Mouse (Mus musculus): ENCODE measurements around the gene Ccdc65. TPM values are rescaled to one million over a fixed set of nuclear protein-coding genes. Genes with fewer than 3 reads are reported as not detected.

Gene Ccdc65
- polyA plus RNA-seq, 1 experiment from 2014 or later: 1.7 TPM

DNA sequence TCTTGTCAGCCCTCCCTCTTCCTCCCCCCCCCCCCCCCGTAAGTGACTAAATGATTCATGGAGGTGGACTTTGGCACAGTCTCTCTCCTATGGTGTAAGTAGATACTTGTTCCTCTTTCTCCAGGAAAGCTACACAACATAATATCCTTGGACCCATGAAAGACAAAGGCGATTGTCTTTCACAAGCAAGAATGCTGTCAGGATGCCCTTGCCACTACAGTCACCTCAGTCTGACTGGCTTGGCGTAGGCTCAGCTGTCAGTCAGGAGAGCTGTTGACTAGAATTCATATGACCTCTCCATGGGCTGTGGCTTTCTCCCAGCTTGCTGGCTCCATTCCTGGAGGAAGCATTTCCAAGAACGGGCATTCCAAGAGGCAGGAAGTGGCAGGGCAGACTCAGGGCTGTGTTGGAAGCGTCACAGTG, 6.2 kb downstream of the Ccdc65 start:
- Histone ChIP-seq H3K4me3 (replicated peaks; ENCODE audit: low read length) (no peak overlapping the region), H3K36me3 (ENCODE audit: control insufficient read depth, insufficient read depth, low read length) (no peaks in the 10 kb centered on the region), H3K4me2 (ENCODE audit: low read depth, low read length) (no peak overlapping the region), H3K9me3 (replicated peaks; ENCODE audit: control insufficient read depth, low read length) (no peaks in the 10 kb centered on the region), H3K27ac (ENCODE audit: low read length) (no peak overlapping the region), H3K4me1 (ENCODE audit: control insufficient read depth, insufficient read depth, low read length) (no peaks in the 10 kb centered on the region), H3K9ac (ENCODE audit: low read length) (no peak overlapping the region), H3K27me3 (ENCODE audit: control insufficient read depth, insufficient read depth, low read length) (no peaks in the 10 kb centered on the region; the same call in 1 of the 2 replicates)
- ATAC-seq (ENCODE audit: insufficient read depth, low FRiP score): no peak
- 64% methylated on average over 5 of the region's 5 CpGs for WGBS

DNA sequence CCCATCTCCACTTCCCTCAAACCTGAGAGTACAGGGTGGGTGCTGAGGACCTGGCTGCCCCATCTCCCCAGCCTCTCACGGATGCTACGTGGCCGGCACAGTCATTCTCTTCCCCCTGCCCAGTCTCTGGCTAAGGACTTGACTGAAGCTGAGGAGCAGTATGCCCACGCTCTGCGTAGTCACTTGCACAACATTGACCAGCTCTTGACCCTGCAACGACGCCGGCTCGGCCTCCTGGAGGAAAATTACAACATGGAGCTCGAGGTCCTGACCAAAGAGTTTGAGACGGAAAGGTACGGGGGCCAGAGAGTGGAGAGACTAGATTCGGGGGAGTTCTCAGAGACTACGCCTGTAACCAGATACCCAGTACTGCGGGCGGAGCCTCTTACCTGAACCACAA, 9.3 kb downstream of the Ccdc65 start:
- ATAC-seq (ENCODE audit: insufficient read depth, low FRiP score): no peak
- H3K9me3 ChIP-seq (replicated peaks; ENCODE audit: control insufficient read depth, low read length): no peaks in the 10 kb centered on the region
- no peaks in the 10 kb centered on the region; the same call in 1 of the 2 replicates for H3K27me3 ChIP-seq (ENCODE audit: control insufficient read depth, insufficient read depth, low read length)
- H3K4me2 ChIP-seq (ENCODE audit: low read depth, low read length): no peak overlapping the region
- WGBS: 64% methylated on average over 16 of the region's 16 CpGs
- no peak overlapping the region for H3K9ac ChIP-seq (ENCODE audit: low read length)
- H3K27ac ChIP-seq (ENCODE audit: low read length): no peak overlapping the region
- H3K36me3 ChIP-seq (ENCODE audit: control insufficient read depth, insufficient read depth, low read length): no peaks in the 10 kb centered on the region
- H3K4me1 ChIP-seq (ENCODE audit: control insufficient read depth, insufficient read depth, low read length): no peaks in the 10 kb centered on the region
- no peak overlapping the region for H3K4me3 ChIP-seq (replicated peaks; ENCODE audit: low read length)

DNA sequence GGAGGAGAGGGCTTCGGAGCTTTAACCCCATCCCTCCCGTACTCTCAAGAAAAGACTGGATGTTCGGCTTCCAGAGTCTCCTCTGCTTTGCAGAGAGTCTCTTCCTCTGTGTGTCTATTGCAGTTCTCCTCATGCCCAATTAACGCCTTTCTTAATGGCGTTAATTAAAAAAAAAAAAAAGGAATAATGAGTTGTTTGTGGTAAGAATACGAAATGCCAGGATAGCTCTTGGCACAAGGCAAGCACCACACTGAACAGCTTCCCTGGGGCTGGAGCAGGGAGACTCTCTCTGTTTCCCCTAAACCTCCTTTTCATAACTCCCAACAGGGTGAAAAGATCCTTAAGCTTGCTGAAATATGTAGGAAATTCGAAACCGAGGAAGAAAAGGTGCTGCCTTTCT, 14.2 kb downstream of the Ccdc65 start:
- H3K9me3 ChIP-seq (replicated peaks; ENCODE audit: control insufficient read depth, low read length): no peaks in the 10 kb centered on the region
- WGBS: 73% methylated on average over 8 of the region's 8 CpGs
- no peak overlapping the region for H3K9ac ChIP-seq (ENCODE audit: low read length)
- no peaks in the 10 kb centered on the region; the same call in 1 of the 2 replicates for H3K27me3 ChIP-seq (ENCODE audit: control insufficient read depth, insufficient read depth, low read length)
- no peak overlapping the region for H3K4me3 ChIP-seq (replicated peaks; ENCODE audit: low read length)
- no peak for ATAC-seq (ENCODE audit: insufficient read depth, low FRiP score)
- no peaks in the 10 kb centered on the region for H3K36me3 ChIP-seq (ENCODE audit: control insufficient read depth, insufficient read depth, low read length)
- H3K4me1 ChIP-seq (ENCODE audit: control insufficient read depth, insufficient read depth, low read length): peaks cover 14% of the 10 kb centered on the region; the same call in 1 of the 2 replicates
- no peak overlapping the region for H3K4me2 ChIP-seq (ENCODE audit: low read depth, low read length)
- H3K27ac ChIP-seq (ENCODE audit: low read length): no peak overlapping the region

DNA sequence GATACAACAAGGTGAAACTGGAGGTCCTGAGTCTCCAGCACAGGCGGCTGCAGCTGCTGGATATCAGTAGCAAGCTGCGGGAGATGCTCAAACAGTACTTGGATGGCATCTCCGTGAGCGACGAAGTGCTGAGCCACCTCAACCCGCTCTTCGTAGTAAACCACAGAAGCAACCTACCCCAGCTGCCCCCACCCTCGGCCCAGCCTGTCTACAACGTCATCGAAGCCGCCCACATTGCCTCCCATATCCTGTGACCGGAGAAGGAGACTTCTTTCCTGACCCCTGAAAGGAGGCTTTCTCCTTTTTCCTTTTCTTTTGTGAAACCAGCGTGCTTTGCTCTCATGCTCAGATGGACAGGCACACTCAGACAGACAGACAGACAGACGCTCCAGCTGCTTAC, 14.8 kb downstream of the Ccdc65 start:
- Histone ChIP-seq H3K27me3 (ENCODE audit: control insufficient read depth, insufficient read depth, low read length) (no peaks in the 10 kb centered on the region; the same call in 1 of the 2 replicates), H3K36me3 (ENCODE audit: control insufficient read depth, insufficient read depth, low read length) (no peaks in the 10 kb centered on the region), H3K4me1 (ENCODE audit: control insufficient read depth, insufficient read depth, low read length) (peaks cover 17% of the 10 kb centered on the region; the same call in 1 of the 2 replicates), H3K4me2 (ENCODE audit: low read depth, low read length) (no peak overlapping the region), H3K9me3 (replicated peaks; ENCODE audit: control insufficient read depth, low read length) (no peaks in the 10 kb centered on the region), H3K9ac (ENCODE audit: low read length) (no peak overlapping the region), H3K4me3 (replicated peaks; ENCODE audit: low read length) (no peak overlapping the region), H3K27ac (ENCODE audit: low read length) (no peak overlapping the region)
- ATAC-seq (ENCODE audit: insufficient read depth, low FRiP score): no peak
- WGBS: 52% methylated on average over 14 of the region's 14 CpGs

DNA sequence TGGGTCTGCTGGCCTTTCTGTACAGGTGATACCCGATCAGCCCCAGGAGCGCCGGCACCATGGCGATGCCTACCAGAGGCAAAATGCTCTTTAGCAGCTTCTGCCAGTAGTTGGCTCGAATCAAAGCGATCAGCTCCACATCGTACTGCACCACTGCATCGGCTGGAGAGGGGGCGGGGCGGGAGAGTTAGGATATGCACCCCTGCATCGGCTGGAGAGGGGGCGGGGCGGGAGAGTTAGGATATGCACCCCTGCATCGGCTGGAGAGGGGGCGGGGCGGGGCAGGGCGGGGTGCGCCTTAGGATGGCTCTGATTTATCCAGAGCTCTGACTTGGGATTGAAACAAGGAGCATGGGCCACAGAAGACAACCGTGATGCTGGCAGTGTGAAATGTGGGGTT, 16.4 kb downstream of the Ccdc65 start:
- Histone ChIP-seq H3K9ac (ENCODE audit: low read length) (no peak overlapping the region), H3K9me3 (replicated peaks; ENCODE audit: control insufficient read depth, low read length) (no peaks in the 10 kb centered on the region), H3K4me3 (replicated peaks; ENCODE audit: low read length) (no peak overlapping the region), H3K36me3 (ENCODE audit: control insufficient read depth, insufficient read depth, low read length) (no peaks in the 10 kb centered on the region), H3K27ac (ENCODE audit: low read length) (no peak overlapping the region), H3K27me3 (ENCODE audit: control insufficient read depth, insufficient read depth, low read length) (no peaks in the 10 kb centered on the region), H3K4me2 (ENCODE audit: low read depth, low read length) (peak overlapping the region; percentile 33), H3K4me1 (ENCODE audit: control insufficient read depth, insufficient read depth, low read length) (peaks cover 20% of the 10 kb centered on the region; the same call in 1 of the 2 replicates)
- 32% methylated on average over 19 of the region's 19 CpGs for WGBS
- ATAC-seq (ENCODE audit: insufficient read depth, low FRiP score): no peak

DNA sequence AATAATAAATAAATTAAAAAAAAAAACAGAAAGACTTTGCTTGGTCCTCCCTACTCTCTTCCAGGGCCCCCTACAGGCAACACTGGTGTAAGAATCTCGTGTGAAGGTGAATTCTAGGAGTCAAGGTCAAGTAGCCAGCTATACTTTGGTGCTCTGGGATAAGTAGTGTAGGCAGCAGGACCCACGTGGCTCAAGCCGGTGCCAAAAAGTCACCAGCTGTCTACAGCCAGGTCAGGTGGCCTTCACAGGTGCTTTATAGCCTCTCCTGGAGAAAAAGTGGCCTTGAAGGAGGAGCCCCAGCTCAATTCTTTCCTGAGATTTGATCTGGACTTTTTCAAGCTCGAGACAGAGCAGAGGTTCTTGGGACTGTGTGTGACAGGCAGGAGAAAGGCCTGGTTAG, 18.1 kb downstream of the Ccdc65 start:
- no peaks in the 10 kb centered on the region for H3K27me3 ChIP-seq (ENCODE audit: control insufficient read depth, insufficient read depth, low read length)
- H3K4me2 ChIP-seq (ENCODE audit: low read depth, low read length): 0 out of 2 replicates have a peak overlapping the region, but pooled peaks have one; percentile 99
- H3K4me3 ChIP-seq (replicated peaks; ENCODE audit: low read length): no peak overlapping the region
- no peak for ATAC-seq (ENCODE audit: insufficient read depth, low FRiP score)
- H3K9ac ChIP-seq (ENCODE audit: low read length): 0 out of 2 replicates have a peak overlapping the region, but pooled peaks have one; percentile 31
- H3K4me1 ChIP-seq (ENCODE audit: control insufficient read depth, insufficient read depth, low read length): peaks cover 20% of the 10 kb centered on the region
- 76% methylated on average over 4 of the region's 4 CpGs for WGBS
- no peaks in the 10 kb centered on the region for H3K36me3 ChIP-seq (ENCODE audit: control insufficient read depth, insufficient read depth, low read length)
- no peak overlapping the region for H3K27ac ChIP-seq (ENCODE audit: low read length)
- H3K9me3 ChIP-seq (replicated peaks; ENCODE audit: control insufficient read depth, low read length): no peaks in the 10 kb centered on the region

DNA sequence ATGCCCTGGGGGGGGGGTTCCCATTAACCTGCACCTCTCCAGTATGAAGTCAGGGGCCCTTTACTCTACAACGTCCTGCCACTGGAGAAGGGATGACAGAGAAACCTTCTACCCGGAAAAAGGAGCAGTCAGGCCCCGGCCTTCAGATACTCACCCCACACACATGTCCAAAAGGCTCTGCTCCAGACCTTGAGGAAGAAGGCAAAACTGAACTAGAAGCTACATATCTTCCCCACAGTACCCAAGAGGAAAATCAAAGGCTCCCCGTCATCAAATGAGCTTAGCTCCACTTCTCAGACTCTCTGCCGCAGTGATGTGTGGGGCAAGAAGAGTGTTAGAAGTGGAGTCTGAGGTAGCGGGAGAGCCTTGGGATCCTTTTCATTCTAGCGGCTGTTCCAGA, 18.7 kb downstream of the Ccdc65 start:
- Histone ChIP-seq H3K27ac (ENCODE audit: low read length) (no peak overlapping the region), H3K9ac (ENCODE audit: low read length) (peak overlapping the region; percentile 77), H3K27me3 (ENCODE audit: control insufficient read depth, insufficient read depth, low read length) (no peaks in the 10 kb centered on the region), H3K4me1 (ENCODE audit: control insufficient read depth, insufficient read depth, low read length) (peaks cover 20% of the 10 kb centered on the region), H3K4me2 (ENCODE audit: low read depth, low read length) (peak overlapping the region; percentile 99), H3K9me3 (replicated peaks; ENCODE audit: control insufficient read depth, low read length) (no peaks in the 10 kb centered on the region), H3K4me3 (replicated peaks; ENCODE audit: low read length) (peak overlapping the region; percentile 67), H3K36me3 (ENCODE audit: control insufficient read depth, insufficient read depth, low read length) (no peaks in the 10 kb centered on the region)
- no peak for ATAC-seq (ENCODE audit: insufficient read depth, low FRiP score)
- WGBS: 42% methylated on average over 7 of the region's 7 CpGs

DNA sequence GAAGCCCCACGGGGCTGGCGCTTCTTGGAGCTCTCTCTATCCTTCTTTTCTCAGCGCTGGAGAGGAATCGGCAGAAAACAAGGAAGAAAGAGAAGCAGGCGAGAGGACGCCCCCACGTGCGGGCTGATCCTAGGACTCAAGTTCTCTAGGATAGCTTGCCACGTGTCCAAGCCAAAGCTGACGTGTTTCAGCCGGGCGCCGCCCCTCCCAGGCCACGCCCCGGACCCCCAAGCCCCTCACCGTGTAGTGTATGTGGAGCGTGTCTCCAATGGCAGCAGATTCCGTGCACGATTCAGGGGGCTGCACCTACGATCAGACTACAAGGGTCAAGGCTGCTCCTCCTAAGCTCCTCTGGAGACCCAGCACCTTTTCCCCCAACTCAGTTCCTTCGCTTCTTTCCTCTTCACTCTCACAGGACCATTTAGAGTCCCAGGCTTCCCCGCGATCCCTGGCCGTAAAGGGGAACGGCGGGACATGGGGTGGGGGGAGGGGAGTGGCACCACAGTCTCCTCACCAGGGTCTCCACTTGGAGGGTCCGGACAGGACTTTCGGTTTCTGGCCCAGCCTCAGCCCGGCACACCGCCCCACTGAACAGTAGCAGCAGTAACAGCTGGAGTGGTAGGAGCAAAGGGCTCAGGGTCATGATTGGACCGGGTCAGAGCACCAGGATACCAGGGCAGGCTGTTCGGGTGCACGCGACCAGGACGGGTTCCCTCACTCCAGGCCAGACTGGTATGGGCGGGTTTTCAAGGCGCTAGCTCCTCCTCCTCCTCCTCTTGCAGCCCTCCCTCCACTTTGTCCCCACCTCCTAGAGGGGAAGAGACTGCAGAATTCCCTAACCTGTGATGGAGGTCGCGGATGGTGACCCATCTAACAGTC, 19.7 kb downstream of the Ccdc65 start, which contains the start of gene Fkbp11:
TSS of gene Fkbp11 (minus strand) at position 756 of the 879 bp plus-strand sequence.
- H3K27ac ChIP-seq (ENCODE audit: low read length): 0 out of 2 replicates have a peak within 1 kb of the TSS, but pooled peaks have one; percentile 6
- WGBS: under 1% methylated on average over 39 of the region's 39 CpGs
- no peaks in the 10 kb centered on the region for H3K27me3 ChIP-seq (ENCODE audit: control insufficient read depth, insufficient read depth, low read length)
- peak within 1 kb of the TSS; percentile 77 for H3K9ac ChIP-seq (ENCODE audit: low read length)
- peak within 1 kb of the TSS; percentile 99 for H3K4me2 ChIP-seq (ENCODE audit: low read depth, low read length)
- H3K4me1 ChIP-seq (ENCODE audit: control insufficient read depth, insufficient read depth, low read length): peaks cover 20% of the 10 kb centered on the region
- peak; percentile 88 for ATAC-seq (ENCODE audit: insufficient read depth, low FRiP score)
- no peaks in the 10 kb centered on the region for H3K36me3 ChIP-seq (ENCODE audit: control insufficient read depth, insufficient read depth, low read length)
- no peaks in the 10 kb centered on the region for H3K9me3 ChIP-seq (replicated peaks; ENCODE audit: control insufficient read depth, low read length)
- H3K4me3 ChIP-seq (replicated peaks; ENCODE audit: low read length): peak within 1 kb of the TSS; percentile 67

DNA sequence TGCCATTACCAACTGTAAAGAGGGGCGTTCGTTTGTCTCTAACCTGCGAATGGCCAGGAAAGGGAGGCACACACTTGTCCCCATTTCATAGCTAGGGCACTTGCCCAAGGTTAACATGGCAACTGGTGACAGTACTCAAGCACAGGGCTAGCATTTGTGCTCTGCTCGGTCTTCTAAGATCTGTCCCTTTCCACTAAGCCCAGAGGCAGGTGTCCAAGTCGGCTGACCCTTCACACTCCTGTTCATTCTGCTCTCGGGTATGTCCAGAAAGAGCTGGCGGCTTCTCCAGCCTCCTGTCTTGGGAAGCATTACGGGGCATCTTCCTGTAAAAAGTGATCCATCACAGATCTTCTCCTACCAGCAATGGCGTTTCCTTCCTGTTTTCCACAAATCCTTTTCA, 20.4 kb downstream of the Ccdc65 start:
- peak overlapping the region; percentile 99 for H3K4me2 ChIP-seq (ENCODE audit: low read depth, low read length)
- H3K4me3 ChIP-seq (replicated peaks; ENCODE audit: low read length): peak overlapping the region; percentile 67; the same call in 1 of the 2 replicates
- ATAC-seq (ENCODE audit: insufficient read depth, low FRiP score): no peak
- H3K4me1 ChIP-seq (ENCODE audit: control insufficient read depth, insufficient read depth, low read length): peaks cover 20% of the 10 kb centered on the region
- no peaks in the 10 kb centered on the region for H3K36me3 ChIP-seq (ENCODE audit: control insufficient read depth, insufficient read depth, low read length)
- WGBS: 23% methylated on average over 9 of the region's 9 CpGs
- no peak overlapping the region for H3K27ac ChIP-seq (ENCODE audit: low read length)
- no peaks in the 10 kb centered on the region for H3K9me3 ChIP-seq (replicated peaks; ENCODE audit: control insufficient read depth, low read length)
- H3K9ac ChIP-seq (ENCODE audit: low read length): no peak overlapping the region
- no peaks in the 10 kb centered on the region for H3K27me3 ChIP-seq (ENCODE audit: control insufficient read depth, insufficient read depth, low read length)
